Mouse (Mus musculus): Measurements from ENCODE around the gene Tmem87b. TPM values are rescaled to one million over a fixed set of nuclear protein-coding genes. Genes with fewer than 3 reads are reported as not detected.

The Tmem87b gene
- polyA plus RNA-seq, 1 experiment from 2014 or later = 28.3 TPM

DNA sequence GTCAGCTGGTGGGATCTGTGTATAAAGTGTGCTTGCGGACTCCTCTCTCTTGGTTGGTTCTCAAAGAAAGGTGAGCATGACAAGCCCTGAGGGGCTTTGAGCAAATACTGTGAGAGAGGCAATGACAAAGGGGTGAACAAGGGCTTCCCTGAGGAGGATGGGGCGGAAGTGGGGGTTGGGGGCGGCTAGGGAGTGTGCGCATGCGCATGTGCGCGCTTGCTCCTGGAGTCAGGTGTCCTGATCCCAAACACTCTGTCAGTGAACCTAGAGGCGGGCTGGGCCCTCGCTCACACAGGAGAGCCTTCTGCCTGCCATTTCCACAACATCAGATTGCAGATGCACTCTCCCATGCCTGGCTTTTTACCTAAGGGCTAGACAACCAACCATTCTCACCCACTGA lies 54.3 kb downstream of the Tmem87b start:
- H3K27me3 ChIP-seq (ENCODE audit: low read depth, poor library complexity, severe bottlenecking) = no peaks in the 10 kb centered on the region
- WGBS = 87% methylated on average over 9 of the region's 9 CpGs

DNA sequence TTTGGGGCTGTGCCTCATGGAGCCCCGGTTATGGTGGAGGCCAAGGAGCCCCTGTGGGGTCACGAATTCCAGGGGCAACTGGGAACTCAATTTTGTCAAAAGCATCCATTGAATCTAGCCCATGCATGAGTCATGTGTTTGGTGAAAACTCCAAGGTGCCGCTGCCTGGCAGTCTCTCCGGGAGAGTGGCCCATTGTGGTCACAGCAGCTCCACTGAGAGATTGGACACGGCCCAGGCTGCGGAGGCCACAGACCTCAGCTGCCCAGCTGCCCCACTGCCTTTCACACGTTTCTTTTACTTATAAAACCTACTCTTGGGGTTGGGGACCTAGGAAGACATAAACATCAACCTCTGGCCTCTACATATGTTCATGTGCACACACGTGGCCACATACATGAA lies 57.6 kb downstream of the Tmem87b start:
- Histone ChIP-seq H3K4me1 (no peaks in the 10 kb centered on the region; the same call in 1 of the 2 replicates), H3K4me3 (no peak overlapping the region), H3K9me3 (replicated peaks) (no peaks in the 10 kb centered on the region), H3K27ac (no peak overlapping the region), H3K36me3 (no peaks in the 10 kb centered on the region), H3K27me3 (ENCODE audit: low read depth, poor library complexity, severe bottlenecking) (no peaks in the 10 kb centered on the region)
- 90% methylated on average over 8 of the region's 8 CpGs for WGBS
- DNase-seq (ENCODE audit: low spot score) = no peak

More for the DNA sequence above, 54.3 kb downstream of the Tmem87b start:
- Histone ChIP-seq H3K9me3 (replicated peaks) (no peaks in the 10 kb centered on the region), H3K4me1 (peaks cover 4% of the 10 kb centered on the region; the same call in 1 of the 2 replicates), H3K4me3 (no peak overlapping the region), H3K36me3 (no peaks in the 10 kb centered on the region), H3K27ac (no peak overlapping the region)
- no peak for DNase-seq (ENCODE audit: low spot score)

DNA sequence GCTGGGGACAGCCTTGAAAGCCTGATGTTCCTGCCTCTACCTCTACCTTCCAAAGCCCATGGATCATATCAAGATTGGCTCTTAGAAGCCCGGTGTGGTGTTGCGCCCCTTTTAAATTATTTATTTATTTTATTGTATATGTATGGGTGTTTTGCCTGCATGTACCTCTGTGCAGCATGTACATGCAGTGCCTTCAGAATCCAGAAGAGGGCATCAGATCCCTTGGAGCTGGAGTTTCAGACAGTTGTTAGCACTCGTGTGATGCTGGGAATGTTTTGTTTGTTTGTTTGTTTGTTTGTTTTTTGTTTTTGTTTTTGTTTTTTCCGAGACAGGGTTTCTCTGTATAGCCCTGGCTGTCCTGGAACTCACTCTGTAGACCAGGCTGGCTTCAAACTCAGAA lies 63.3 kb downstream of the Tmem87b start:
- H3K4me3 ChIP-seq = no peak overlapping the region
- H3K4me1 ChIP-seq = no peaks in the 10 kb centered on the region
- H3K27ac ChIP-seq = no peak overlapping the region
- H3K36me3 ChIP-seq = no peaks in the 10 kb centered on the region
- 69% methylated on average over 4 of the region's 4 CpGs for WGBS
- no peaks in the 10 kb centered on the region for H3K9me3 ChIP-seq (replicated peaks)
- no peaks in the 10 kb centered on the region for H3K27me3 ChIP-seq (ENCODE audit: low read depth, poor library complexity, severe bottlenecking)
- DNase-seq (ENCODE audit: low spot score) = no peak

DNA sequence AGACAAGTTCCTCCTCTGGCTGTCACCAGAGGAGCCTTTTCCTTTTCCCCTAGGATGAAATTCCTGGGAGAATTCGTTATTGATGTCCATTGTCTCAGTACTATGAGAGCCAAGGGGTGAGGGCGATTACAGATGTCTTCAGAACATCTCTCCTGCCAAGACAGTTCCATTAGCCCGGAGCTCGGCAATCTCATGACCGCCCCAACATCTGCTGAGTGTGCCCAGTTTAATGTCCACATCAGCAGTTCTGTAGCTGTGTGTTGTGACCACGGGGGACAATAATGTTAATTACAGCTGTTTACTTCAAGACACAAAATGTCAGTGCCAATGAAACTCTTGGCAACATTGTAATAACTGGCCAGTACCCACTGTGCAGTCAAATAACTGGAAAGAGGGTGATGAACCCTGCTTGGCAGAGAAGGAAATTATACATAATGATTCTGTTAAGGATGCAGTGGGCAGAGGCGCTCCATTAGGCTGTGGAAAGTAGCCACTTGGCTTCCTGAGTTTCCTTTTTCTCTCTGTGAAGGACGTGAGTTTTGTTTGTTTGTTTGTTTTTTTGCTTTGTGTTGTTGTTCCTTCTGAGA lies 67.4 kb downstream of the Tmem87b start:
- DNase-seq (ENCODE audit: low spot score) = no peak
- no peaks in the 10 kb centered on the region for H3K36me3 ChIP-seq
- no peak overlapping the region for H3K4me3 ChIP-seq
- no peaks in the 10 kb centered on the region for H3K27me3 ChIP-seq (ENCODE audit: low read depth, poor library complexity, severe bottlenecking)
- peaks cover 9% of the 10 kb centered on the region; the same call in 1 of the 2 replicates for H3K4me1 ChIP-seq
- H3K27ac ChIP-seq = no peak overlapping the region
- H3K9me3 ChIP-seq (replicated peaks) = no peaks in the 10 kb centered on the region
- WGBS = 85% methylated on average over 8 of the region's 8 CpGs

DNA sequence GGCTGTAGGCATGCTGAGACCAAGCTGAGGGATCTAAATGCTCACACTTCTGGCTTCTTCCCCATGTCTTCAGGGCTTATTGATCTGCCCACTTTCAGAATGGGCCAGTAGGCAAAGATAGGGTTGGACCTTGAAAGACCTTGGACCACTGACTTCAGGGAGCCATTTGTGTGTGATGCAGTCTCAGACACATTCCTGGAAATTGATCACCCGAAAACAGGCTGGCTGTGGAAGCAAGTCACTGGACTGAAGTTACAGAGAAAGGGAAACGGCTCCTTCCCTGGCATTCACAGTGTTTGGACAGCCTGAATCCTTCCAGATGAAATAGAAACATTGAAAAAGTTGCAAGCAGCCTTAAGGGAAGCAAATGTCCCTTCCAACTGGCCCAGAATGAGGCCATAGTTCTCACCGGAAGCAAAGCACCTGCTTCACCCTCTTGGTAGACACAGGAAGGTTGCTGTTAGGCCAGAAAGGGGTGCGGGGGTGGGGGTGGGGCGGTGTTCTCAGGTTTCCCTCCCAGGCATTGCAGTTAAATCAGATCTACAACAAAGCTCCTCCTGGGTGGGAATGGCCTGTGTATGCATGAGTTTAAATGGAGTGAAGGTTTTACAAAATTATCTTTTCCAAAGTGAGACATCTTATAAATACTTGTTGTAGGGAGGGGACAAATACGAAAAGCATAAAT lies 70.1 kb downstream of the Tmem87b start:
- Histone ChIP-seq H3K36me3 (no peaks in the 10 kb centered on the region), H3K4me1 (peaks cover 13% of the 10 kb centered on the region), H3K9me3 (replicated peaks) (no peaks in the 10 kb centered on the region), H3K4me3 (no peak overlapping the region), H3K27ac (no peak overlapping the region), H3K27me3 (ENCODE audit: low read depth, poor library complexity, severe bottlenecking) (peaks cover 11% of the 10 kb centered on the region)
- WGBS = 71% methylated on average over 6 of the region's 6 CpGs
- no peak for DNase-seq (ENCODE audit: low spot score)

DNA sequence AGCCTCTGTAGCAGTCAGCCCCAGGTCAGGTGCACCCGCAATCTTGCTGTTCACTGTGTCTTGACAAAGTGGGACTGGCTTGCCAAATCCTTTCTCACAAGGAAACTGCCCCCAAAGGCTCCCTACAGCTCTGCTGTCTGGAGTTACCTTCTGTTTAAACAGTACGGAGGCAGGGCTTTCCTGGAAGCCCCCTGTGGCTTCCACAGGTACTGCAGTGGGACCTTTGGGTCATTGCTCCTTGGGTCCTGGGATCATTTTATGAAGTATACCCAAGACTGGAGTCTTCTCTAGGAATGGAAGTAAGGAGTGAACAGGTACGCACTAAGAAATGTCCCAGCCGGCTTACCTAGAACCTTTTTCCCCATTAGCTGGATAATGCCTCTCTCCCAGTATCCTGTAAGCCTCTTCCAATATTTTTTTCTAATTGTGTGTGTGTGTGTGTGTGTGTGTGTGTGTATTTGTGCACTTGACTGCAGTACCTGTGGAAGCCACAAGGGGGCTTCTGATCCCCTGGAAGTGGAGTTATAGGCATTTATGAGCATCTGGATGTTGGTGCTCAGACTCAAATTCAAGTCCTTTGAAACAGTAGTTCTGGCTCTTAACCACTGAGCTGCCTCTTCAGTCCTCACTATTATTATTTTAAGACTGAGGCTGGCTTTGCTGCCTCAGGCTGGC lies 72.9 kb downstream of the Tmem87b start:
- H3K27me3 ChIP-seq (ENCODE audit: low read depth, poor library complexity, severe bottlenecking) = peaks cover 20% of the 10 kb centered on the region
- H3K27ac ChIP-seq = no peak overlapping the region
- no peak overlapping the region for H3K4me3 ChIP-seq
- H3K4me1 ChIP-seq = peaks cover 13% of the 10 kb centered on the region
- H3K9me3 ChIP-seq (replicated peaks) = no peaks in the 10 kb centered on the region
- 87% methylated on average over 4 of the region's 4 CpGs for WGBS
- no peaks in the 10 kb centered on the region for H3K36me3 ChIP-seq
- no peak for DNase-seq (ENCODE audit: low spot score)

DNA sequence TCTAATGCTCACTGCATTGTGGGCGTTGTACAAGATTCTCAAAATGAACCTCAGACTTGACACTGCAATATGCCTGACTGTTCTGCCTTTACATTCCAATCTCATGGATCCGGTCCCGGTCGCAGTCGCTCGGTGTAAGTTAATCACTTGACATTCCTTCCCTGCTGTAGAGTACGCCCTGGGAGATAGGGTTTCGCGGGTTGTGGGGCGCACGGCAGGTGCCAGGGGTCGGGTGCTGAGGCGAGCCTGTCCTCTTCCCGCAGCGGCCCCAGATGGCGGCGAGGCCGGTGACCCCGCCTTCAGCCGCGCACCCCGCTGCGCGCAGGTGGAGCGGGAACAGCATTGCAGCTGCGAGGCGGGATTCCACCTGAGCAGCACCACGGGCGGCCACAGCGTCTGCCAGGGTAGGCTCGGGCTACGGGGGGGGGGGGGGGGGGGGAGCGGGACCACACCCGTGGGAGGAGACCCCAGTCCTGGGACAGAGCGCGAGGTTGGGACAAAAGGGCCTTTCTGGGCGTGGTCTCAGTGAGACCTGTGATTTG lies 74.3 kb downstream of the Tmem87b start:
- no peaks in the 10 kb centered on the region for H3K36me3 ChIP-seq
- H3K4me1 ChIP-seq = peaks cover 13% of the 10 kb centered on the region
- H3K27ac ChIP-seq = no peak overlapping the region
- DNase-seq (ENCODE audit: low spot score) = peak; percentile 45
- peak overlapping the region; percentile 46 for H3K4me3 ChIP-seq
- H3K27me3 ChIP-seq (ENCODE audit: low read depth, poor library complexity, severe bottlenecking) = peaks cover 20% of the 10 kb centered on the region
- WGBS = 6% methylated on average over 37 of the region's 37 CpGs
- H3K9me3 ChIP-seq (replicated peaks) = no peaks in the 10 kb centered on the region

DNA sequence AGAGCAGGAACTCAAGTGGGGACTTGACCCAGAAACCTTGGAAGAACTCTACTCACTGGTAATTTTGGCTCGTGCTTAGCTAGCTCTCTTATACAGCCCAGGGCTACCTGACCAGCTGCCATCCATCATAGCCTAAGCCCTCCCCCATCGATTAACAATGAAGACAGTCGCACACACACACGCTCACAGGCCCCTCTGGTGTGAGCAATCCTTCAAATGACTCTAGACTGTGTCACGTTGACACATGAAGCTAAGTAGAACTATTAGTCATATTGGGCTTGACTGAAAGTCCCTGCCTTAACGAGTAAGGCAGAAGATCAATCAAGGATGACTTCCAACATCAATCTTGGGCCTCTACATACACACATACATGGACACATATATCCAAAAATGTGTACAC lies 84.9 kb downstream of the Tmem87b start:
- 84% methylated on average over 6 of the region's 6 CpGs for WGBS
- Histone ChIP-seq H3K9me3 (replicated peaks) (no peaks in the 10 kb centered on the region), H3K36me3 (no peaks in the 10 kb centered on the region), H3K27me3 (ENCODE audit: low read depth, poor library complexity, severe bottlenecking) (no peaks in the 10 kb centered on the region), H3K27ac (no peak overlapping the region), H3K4me1 (no peaks in the 10 kb centered on the region), H3K4me3 (no peak overlapping the region)
- DNase-seq (ENCODE audit: low spot score) = no peak

DNA sequence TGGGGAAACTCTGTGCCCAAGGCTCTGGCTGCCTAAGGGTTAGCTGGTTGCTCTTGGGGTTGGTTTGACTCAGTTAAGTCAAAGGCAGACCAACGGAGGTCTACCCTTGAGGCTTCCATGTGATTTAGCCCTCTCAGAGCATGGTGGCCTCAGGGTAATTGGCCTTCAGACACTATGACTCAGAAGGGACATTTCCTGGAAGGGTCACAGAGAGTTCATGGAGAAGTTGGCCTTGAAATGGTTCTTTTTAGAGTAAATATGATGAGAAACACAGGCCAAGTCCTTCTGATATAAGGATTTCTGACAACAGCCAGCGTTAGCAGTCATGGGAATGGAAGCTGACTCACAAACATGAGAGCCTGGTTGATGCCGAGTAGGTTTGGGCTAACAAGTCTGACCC lies 85.7 kb downstream of the Tmem87b start:
- Histone ChIP-seq H3K36me3 (no peaks in the 10 kb centered on the region), H3K9me3 (replicated peaks) (no peaks in the 10 kb centered on the region), H3K4me1 (0 out of 2 replicates have a peak, but pooled peaks cover 4% of the 10 kb centered on the region), H3K4me3 (no peak overlapping the region), H3K27me3 (ENCODE audit: low read depth, poor library complexity, severe bottlenecking) (no peaks in the 10 kb centered on the region), H3K27ac (no peak overlapping the region)
- no peak for DNase-seq (ENCODE audit: low spot score)
- WGBS = 93% methylated on average over 3 of the region's 3 CpGs

Other genes with a start within 250 kb of the Tmem87b start
- not detected in 2 replicates for gene Spdye4c, start 226.9 kb upstream of the Tmem87b start, polyA plus RNA-seq (2016; fragmentation: Nextera tagmentation; extraction: Ambion mirVana)
- 85.7 and 96.3 TPM in 2 replicates for gene Anapc1, start 130.7 kb upstream of the Tmem87b start, polyA plus RNA-seq (2016; fragmentation: Nextera tagmentation; extraction: Ambion mirVana)
- 14.5 and 22.3 TPM in 2 replicates for gene Mertk, start 119.2 kb upstream of the Tmem87b start, polyA plus RNA-seq (2016; fragmentation: Nextera tagmentation; extraction: Ambion mirVana)
- gene Fbln7, start 44.9 kb downstream of the Tmem87b start, polyA plus RNA-seq (2016; fragmentation: Nextera tagmentation; extraction: Ambion mirVana) = 1.0 and 1.2 TPM in 2 replicates
- gene Zc3h8, start 126.0 kb downstream of the Tmem87b start, polyA plus RNA-seq (2016; fragmentation: Nextera tagmentation; extraction: Ambion mirVana) = 8.8 and 9.4 TPM in 2 replicates
- gene Zc3h6, start 149.3 kb downstream of the Tmem87b start, polyA plus RNA-seq (2016; fragmentation: Nextera tagmentation; extraction: Ambion mirVana) = 1.1 and 2.2 TPM in 2 replicates
- 14.3 and 21.7 TPM in 2 replicates for gene Gm10762, start 149.6 kb downstream of the Tmem87b start, polyA plus RNA-seq (2016; fragmentation: Nextera tagmentation; extraction: Ambion mirVana)
- gene Vinac1, start 230.1 kb downstream of the Tmem87b start, polyA plus RNA-seq (2016; fragmentation: Nextera tagmentation; extraction: Ambion mirVana) = 0.08 TPM in 1 of 2 replicates, not detected in the other
- gene Ttl, start 247.8 kb downstream of the Tmem87b start, polyA plus RNA-seq (2016; fragmentation: Nextera tagmentation; extraction: Ambion mirVana) = 16.5 and 19.8 TPM in 2 replicates

All from limb, embryonic 10.5 days (tissue).